Mouse (Mus musculus) adrenal gland, postnatal 25 days (tissue): Measurements from ENCODE around the gene Rasgrp2. TPM values are rescaled to one million over a fixed set of nuclear protein-coding genes. Genes with fewer than 3 reads are reported as not detected.

ENCODE experiments used
- DNase-seq: peaks from one replicate; pipeline ENCODE4 v3.0.0; 2021; ENCODE audit warnings: mixed read lengths
- long read RNA-seq: library from polyadenylated mRNA; stranded (forward); transcript quantifications from one replicate; pipeline ENCODE4 v2.0.0, GENCODE M21; 2021
- total RNA-seq: library from RNA; stranded (reverse); gene quantifications from 2 replicates; pipeline ENCODE4 v1.2.3, GENCODE M21; 2021

The Rasgrp2 gene
- total RNA-seq, result 37.6 and 39.5 TPM in 2 replicates
- long read RNA-seq, partial matches to known transcripts, result 5 of 14 reads
- long read RNA-seq, other reads (novel, unspliced or antisense), result 7 of 14 reads

- DNase-seq, result peak; percentile 52
Observed at GRCm38 (mm10) chr19:6399285-6400095, at the start of gene Rasgrp2. TSS of gene Rasgrp2 (plus strand) at chr19:6399340.

DNA sequence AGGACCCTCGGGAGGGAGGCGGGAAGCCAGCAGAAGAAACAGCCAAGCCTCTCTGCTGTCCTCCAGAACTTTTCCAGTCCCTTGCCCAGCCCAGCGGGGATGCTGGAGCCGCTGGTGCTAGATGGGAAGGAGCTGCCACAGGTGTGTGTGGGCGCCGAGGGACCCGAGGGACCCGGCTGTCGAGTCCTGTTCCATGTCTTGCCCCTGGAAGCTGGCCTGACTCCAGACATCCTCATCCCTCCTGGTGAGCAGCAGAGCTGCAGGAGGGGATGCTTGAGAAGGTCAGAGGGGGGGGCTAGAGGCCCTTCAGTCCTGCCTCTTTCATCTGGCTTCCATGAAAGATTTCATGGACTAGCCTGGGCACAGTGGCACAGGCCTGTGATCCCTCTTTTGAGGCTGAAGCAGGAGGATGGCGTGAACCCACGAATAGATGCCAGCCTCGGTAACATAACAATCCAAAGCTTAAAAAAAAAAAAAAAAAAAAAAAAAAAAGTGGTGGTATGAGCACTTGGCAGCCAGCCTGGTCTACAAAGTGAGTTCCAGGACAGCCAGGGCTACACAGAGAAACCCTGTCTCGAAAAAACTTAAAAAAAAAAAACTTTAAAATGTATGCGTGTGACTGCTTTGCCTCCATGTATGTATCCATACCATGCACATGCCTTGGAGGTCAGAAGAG lies 47.6 kb upstream of the Rasgrp2 start:
- no peak for DNase-seq

DNA sequence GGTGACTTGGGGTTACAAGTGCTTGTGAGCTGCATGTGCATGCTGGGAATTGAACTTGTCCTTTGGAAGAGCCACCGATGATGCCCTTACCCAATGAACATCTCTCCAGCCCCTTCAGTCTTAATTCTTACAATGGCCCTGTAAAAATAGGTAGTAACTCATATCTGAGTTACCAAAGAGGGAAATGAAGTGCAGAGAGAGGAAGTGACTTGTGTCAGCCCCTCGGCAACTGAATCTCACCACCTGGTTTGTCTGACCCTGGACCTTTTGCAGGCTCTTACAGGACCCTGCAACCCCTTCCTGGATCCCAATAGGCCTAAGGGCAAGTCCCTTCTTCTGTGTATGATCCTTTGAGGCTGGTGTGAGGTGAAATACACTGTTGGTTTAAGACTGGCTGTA lies 47.0 kb upstream of the Rasgrp2 start:
- DNase-seq, result no peak

DNA sequence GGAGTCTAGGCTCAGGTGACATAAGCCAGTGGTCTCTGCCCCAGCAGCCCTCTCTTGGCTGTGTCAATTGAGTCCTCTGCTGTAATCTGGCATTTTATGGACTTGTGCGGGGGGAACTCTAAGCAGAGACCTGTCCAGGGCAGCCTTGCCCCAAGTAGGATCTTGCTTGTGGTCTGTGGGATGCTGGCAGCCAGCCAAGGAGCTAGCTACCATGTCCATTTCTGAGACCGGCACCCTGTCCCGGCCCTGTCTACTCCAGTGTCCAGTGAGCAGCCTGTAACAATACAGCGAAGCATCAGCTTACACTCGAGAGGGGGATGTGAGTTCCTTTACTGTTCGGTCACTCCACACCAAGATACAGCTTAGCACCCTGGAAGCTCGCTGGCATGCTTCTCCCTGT lies 45.1 kb upstream of the Rasgrp2 start:
- DNase-seq, result no peak

DNA sequence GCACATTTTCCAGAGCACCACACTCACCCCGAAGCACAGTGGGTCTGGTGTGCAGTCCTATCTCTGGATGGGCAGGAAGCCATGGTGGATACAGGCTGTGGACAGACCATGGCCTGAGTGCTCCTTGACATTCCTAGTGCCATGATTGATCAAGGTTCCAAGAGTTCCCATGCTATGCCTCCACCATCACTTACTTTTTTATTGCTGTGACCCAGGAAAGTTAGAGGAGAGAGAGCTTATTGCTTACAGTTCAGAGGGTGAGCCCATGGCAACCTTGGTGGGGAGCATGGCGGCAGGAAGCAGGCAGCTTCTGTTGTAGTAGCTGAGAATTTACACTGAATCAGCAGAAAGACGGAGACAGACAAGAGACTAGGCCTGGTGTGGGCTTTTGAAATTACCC lies 37.8 kb upstream of the Rasgrp2 start:
- no peak for DNase-seq

DNA sequence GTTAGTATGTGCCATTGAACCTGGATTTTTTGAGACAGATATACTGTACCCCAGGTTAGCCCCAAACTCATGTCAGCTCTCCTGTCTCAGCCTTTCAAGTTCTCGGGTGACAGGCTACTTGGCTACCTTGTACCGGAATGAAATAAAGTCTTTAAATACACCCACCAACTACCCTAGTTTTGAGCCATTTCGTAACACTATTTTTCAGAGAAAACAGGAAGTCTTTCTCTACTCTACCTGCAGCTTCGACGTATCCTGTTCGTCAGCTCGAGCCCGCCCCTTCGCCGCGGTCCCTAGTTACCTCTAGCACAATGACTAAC lies 36.1 kb upstream of the Rasgrp2 start:
- no peak for DNase-seq

DNA sequence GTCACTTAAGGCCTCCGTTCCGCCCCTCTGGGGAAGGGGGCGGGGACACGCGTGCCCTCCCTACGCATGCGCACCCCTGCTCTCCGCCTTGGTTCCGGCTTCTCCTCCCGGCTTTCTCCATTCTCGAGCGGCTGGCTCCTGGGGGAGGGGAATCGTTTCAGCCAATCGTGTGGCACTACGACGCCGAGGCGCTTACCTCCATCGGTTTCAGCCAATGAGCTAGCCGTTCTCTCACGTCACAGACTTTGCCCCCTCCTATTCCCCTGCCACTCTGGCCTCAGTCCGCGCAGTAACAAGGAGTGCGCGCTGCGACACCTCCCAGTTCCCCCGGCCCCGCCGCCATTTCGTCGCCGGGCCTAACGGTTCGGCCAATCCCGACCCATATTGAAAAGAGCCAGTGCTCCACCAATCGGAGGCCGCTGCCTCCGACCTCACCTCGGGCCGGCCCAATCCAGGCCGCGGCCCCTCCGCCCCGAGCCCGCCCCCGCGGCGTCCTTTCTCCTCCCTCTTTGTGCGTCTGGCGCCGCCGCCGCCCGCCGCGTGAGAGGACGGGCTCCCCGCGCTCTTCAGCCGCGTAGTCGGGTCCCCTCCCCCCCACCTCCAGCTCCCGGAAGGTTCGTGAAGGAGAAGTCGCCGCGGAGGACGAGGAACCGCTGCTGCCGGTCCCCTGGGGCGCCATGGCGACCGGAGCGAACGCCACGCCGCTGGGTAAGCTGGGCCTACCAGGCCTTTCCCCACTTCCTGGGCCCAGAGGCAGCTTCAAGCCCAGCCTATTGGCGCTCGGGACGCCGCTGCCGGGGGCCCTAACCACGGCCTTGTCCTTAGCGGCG lies 35.5 kb upstream of the Rasgrp2 start, which contains the start of gene Sf1:
Gene Sf1, plus strand, starts transcription at position 280 of the 830 bp plus-strand sequence.
- peak; percentile 100 for DNase-seq

DNA sequence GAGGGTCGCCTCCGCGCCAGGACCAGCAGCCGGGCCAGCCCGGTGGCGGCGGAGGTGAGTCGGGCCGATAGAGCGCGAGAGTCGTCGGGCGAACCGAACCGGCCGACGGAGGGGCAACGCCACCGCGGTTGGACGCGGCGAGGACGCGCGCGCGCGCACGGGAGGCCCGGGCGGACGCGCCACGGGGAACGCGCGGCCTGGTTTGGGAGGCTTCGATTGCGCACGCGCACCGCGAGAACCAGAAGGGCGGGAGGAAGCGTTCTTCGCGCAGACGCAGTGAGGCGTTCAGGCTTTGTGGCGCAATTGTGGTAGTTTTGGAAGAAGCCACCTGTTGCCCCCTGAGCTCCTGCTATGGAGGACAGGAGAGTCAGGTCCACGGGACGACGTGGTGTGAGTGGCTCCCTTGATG lies 34.8 kb upstream of the Rasgrp2 start:
- DNase-seq, result peak; percentile 94

DNA sequence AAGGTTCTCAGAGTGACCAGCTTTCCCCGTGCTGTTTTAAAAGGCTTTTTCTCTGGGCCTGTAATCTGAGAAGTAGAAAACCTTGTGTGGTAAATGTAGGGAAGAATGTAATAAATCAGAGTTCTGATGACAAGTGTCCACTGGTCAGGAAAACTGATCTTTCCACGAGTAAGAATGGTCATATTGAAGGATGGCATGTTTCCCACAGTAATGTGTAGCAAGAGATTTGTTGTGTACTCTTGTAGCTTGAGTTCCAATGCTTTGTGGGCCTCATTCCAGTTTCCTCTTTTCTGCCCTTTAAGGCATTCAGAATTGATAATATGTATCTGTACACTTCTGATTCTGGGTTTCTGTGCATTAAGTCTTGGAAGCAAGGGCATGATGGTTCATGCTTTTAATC lies 34.3 kb upstream of the Rasgrp2 start:
- DNase-seq, result no peak

DNA sequence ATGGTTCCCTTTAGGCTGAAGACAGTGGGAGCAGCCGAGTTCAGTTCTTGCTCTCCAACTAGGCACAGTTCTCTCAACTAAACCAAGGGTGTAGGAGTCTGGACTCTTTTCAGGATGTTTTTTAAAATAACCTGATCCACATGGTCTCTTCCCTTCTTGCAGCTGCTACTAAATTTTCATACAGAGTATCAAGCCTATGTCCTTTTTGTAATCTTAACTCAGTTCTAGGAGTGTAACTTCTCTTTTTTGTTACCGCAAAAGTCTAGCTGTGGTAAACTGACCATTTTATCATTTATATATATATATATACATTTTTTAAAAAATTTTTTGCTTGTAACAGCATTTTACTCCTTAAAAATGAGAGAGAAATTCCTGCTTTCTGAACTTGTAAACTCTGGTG lies 29.0 kb upstream of the Rasgrp2 start:
- DNase-seq, result no peak

DNA sequence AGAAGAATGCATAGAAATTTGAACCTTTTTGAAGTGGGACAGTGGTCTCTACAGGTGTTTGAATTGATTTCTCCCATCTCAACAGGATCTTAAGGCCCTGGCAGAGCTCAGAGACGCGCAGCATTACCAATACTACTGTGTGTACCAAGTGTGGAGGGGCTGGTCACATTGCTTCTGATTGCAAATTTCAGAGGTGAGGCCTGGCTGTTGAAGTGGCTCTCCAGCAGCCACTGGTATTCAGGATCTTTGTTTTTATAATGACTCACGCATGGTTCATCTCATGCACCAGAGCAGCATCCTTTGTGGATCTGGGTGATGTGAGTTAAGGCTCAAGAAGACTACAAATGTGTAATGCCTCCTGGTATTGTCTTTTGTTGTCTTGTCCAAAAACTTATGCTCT lies 26.7 kb upstream of the Rasgrp2 start:
- no peak for DNase-seq

DNA sequence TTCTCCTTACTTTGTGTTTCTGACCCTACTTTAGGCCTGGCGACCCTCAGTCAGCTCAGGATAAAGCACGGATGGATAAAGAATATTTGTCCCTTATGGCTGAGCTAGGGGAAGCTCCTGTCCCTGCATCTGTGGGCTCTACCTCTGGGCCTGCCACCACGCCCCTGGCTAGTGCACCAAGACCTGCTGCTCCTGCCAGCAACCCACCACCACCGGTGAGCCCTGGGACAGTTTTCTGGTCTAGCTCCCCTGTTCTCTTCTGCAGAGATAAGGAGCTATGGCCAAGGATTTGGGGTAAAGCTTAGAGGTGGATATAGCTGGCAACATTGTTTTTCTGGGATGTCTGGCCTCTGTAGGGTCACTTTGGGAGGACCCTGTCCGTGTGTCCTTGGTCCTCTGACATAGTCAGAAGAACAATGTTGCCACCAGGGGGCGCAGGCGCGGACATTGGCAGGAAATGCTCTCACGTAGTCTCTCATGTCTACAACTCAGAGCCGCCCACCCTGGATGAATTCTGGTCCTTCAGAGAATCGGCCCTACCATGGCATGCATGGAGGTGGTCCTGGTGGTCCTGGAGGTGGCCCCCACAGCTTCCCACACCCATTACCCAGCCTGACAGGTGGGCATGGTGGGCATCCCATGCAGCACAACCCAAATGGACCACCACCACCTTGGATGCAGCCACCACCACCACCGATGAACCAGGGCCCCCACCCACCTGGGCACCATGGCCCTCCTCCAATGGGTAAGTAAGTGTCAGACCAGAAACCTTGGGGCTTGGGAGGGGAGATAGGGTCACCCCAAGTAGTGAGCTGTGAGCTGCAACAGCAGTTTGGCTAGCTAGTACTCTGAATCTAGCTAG lies 25.4 kb upstream of the Rasgrp2 start:
- DNase-seq, result peak; percentile 89

DNA sequence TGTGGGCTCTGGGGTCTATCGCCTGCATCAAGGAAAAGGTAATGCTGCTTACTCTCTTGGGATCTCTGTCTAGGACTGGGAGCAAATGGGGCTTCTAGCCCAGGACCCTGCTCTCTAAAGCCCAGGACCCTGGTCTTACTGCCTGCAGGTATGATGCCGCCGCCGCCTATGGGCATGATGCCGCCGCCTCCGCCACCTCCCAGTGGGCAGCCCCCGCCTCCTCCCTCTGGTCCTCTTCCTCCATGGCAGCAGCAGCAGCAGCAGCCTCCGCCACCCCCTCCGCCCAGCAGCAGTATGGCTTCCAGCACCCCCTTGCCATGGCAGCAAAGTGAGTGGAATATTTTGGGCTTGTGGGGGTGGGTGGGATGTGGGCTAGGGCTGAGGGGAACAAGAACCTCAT lies 24.6 kb upstream of the Rasgrp2 start:
- no peak for DNase-seq

DNA sequence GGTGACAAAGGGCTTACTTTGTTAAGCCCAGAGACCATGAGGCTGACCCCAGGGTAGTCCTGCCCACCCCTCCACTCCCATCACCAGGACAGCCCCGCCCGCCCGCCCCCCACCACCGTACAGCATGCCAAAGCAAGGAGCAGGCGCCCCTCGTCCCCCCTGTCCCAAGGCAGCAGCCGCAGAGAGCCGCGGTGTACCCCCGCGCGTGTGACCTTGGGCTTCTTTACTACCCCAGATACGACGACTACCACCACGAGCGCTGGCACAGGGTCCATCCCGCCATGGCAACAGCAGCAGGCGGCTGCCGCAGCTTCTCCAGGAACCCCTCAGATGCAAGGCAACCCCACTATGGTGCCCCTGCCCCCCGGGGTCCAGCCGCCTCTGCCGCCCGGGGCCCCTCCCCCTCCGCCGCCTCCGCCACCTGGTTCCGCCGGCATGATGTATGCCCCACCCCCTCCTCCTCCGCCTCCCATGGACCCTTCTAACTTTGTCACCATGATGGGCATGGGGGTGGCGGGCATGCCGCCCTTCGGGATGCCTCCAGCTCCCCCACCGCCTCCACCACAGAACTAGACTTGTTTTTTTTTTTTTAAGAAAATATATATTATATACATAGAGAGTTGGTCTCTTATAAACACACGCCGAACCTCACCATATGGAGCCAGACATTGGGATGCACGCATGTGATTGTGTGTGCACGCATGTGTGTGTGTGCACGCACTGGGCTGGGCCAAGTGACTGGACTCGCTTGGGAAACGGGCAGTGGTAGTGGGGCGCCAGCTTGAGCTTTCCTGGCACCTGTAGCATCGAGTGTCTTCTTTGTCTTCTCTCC lies 23.5 kb upstream of the Rasgrp2 start:
- DNase-seq, result no peak

DNA sequence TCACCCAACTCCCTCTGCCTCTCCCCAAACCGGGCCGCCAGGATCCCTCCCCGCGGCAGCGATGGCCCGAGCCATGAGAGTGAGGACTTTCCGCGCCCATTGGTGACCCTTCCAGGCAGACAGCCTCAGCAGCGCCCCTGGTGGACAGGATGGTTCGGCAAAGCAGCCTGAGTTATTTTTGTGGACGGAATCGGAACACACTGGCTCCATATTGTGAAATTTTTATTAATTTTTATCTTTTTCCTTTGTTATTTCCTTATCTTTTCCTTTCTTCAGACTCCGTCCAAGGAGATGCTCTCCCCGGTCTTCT lies 22.9 kb upstream of the Rasgrp2 start:
- DNase-seq, result peak; percentile 66

DNA sequence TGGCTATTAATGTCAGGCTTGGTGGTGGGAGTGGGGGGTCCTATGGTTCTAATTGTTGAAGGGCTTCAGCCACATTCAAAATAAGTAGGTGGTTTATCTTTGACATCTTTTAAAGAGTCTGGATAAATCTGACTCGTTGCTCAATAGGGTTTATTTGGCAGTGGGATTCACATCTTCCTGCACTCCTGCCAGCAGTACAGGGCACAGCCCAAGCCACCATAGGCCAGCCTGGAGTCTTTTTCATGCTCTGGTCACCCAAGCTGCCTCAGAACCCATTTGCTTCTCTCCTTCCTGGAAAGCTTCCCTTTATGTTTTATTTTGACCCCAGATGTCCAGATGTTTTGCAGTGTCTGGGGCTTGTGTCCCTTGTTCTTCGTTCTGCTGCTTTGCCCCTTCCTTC lies 22.5 kb upstream of the Rasgrp2 start:
- no peak for DNase-seq

- DNase-seq, result no peak
Observed at GRCm38 (mm10) chr19:6377327-6378040, 21.7 kb upstream of the Rasgrp2 start.

- DNase-seq, result no peak
Observed at GRCm38 (mm10) chr19:6380411-6381166, 18.6 kb upstream of the Rasgrp2 start.

DNA sequence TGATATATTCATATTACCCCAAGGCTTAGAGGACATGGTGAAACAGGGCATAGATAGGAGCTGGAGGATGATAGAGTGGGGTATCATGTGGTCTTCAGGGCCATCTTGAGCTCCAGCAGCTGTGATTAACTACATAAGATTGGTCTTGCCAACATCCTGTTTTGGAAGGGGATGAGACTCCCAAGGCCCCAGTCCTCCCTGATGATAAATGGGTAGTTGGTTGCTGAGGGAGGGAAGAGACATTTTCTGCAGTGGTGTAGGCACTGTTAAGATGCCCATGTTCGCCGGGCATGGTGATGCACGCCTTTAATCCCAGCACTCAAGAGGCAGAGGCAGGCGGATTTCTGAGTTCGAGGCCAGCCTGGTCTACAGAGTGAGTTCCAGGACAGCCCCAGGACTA lies 17.9 kb upstream of the Rasgrp2 start:
- no peak for DNase-seq
